Mouse (Mus musculus) CH12.LX (cell line): ENCODE measurements around the gene Il4i1. TPM values are rescaled to one million over a fixed set of nuclear protein-coding genes. Genes with fewer than 3 reads are reported as not detected.
A peak's percentile ranks its signal among the peaks of the same experiment; 100 is the strongest.

Experiments used
- DNase-seq: peaks from one replicate; pipeline ENCODE4 v3.0.0-alpha.2; 2013; ENCODE audit errors: extremely low read depth
- H3K27ac ChIP-seq: 2 replicates; pipeline ENCODE4 v1.5.1; 2012; ENCODE audit warnings: low read depth, mild to moderate bottlenecking, control low read depth, moderate library complexity; ENCODE audit not compliant: insufficient read depth
- H3K27me3 ChIP-seq: replicated peaks from 2 replicates; pipeline ENCODE3; 2012; ENCODE audit warnings: inconsistent platforms
- H3K36me3 ChIP-seq, 2 experiments: replicated peaks in 1 of 2; 2 replicates each; pipeline versions ENCODE3 to v1.6.1; 2012; ENCODE audit warnings: inconsistent platforms in 1 of 2, low read length in 1 of 2, mild to moderate bottlenecking in 1 of 2, mixed read lengths in 1 of 2, moderate library complexity in 1 of 2; ENCODE audit not compliant: control insufficient read depth in 1 of 2, insufficient read depth in 1 of 2
- H3K4me1 ChIP-seq, 2 experiments: 2 replicates each; pipeline ENCODE4 v1.6.1; 2012; ENCODE audit warnings: inconsistent platforms in 1 of 2, moderate library complexity in 1 of 2; ENCODE audit not compliant: insufficient read depth in 2 of 2, control insufficient read depth in 1 of 2
- H3K4me2 ChIP-seq: 2 replicates; pipeline ENCODE4 v1.6.1; 2012; ENCODE audit warnings: low read depth, mild to moderate bottlenecking, control low read depth; ENCODE audit not compliant: poor library complexity, insufficient read depth, severe bottlenecking
- H3K4me3 ChIP-seq, 3 experiments: fragments of 150-350 bp in 1 of 3; sonication (generic) in 1 of 3; replicated peaks in 1 of 3; 2 replicates each; pipeline versions ENCODE3 to v1.5.1; 2011 to 2012; ENCODE audit warnings: low read depth in 2 of 3, low read length in 2 of 3, mild to moderate bottlenecking in 2 of 3, moderate library complexity in 2 of 3, control low read depth in 1 of 3, improper control_type of control experiment in 1 of 3, inconsistent platforms in 1 of 3, mixed read lengths in 1 of 3; ENCODE audit not compliant: poor library complexity in 1 of 3
- H3K79me2 ChIP-seq: replicated peaks from 2 replicates; pipeline ENCODE4 v1.6.1; 2012; ENCODE audit warnings: mild to moderate bottlenecking, moderate library complexity; ENCODE audit not compliant: control insufficient read depth, poor library complexity, insufficient read depth, severe bottlenecking; ENCODE audit errors: extremely low read depth
- H3K9ac ChIP-seq: 2 replicates; pipeline ENCODE4 v1.6.1; 2012; ENCODE audit warnings: low read depth, mild to moderate bottlenecking, control low read depth, moderate library complexity; ENCODE audit not compliant: insufficient read depth
- H3K9me3 ChIP-seq: replicated peaks from 2 replicates; pipeline ENCODE3; 2012; ENCODE audit warnings: low read length, inconsistent platforms, mixed read lengths
- BHLHE40 ChIP-seq: IDR thresholded peaks from 2 replicates; pipeline ENCODE4 v1.6.1; 2011; ENCODE audit warnings: mild to moderate bottlenecking, low read depth, low read length, improper control_type of control experiment
- CTCF ChIP-seq, 2 experiments: IDR thresholded peaks in 1 of 2; conservative IDR thresholded peaks in 1 of 2; 2 replicates each; pipeline ENCODE4 v1.5.1; 2011 to 2012; ENCODE audit warnings: low read depth in 2 of 2, low read length in 2 of 2, improper control_type of control experiment in 1 of 2, inconsistent platforms in 1 of 2, mild to moderate bottlenecking in 1 of 2, moderate library complexity in 1 of 2
- ETS1 ChIP-seq: conservative IDR thresholded peaks from 2 replicates; pipeline ENCODE4 v1.6.1; 2012; ENCODE audit warnings: low read depth, mild to moderate bottlenecking, inconsistent platforms, low read length, improper control_type of control experiment, moderate library complexity
- JUND ChIP-seq: conservative IDR thresholded peaks from 2 replicates; pipeline ENCODE4 v1.6.1; 2011; ENCODE audit warnings: low read depth, low read length, improper control_type of control experiment
- KAT2A ChIP-seq: IDR thresholded peaks from 2 replicates; pipeline ENCODE4 v1.6.1; 2012; ENCODE audit warnings: low read length, improper control_type of control experiment, inconsistent platforms; ENCODE audit not compliant: insufficient replicate concordance
- MAFK ChIP-seq: IDR thresholded peaks from 2 replicates; pipeline ENCODE4 v1.6.1; 2011; ENCODE audit warnings: low read length, improper control_type of control experiment; ENCODE audit not compliant: insufficient replicate concordance
- NELFE ChIP-seq: IDR thresholded peaks from 2 replicates; pipeline ENCODE4 v1.6.1; 2011; ENCODE audit warnings: low read depth, low read length, improper control_type of control experiment
- RAD21 ChIP-seq: IDR thresholded peaks from 2 replicates; pipeline ENCODE4 v1.6.1; 2011; ENCODE audit warnings: low read depth, mild to moderate bottlenecking, low read length, improper control_type of control experiment, moderate library complexity
- SIN3A ChIP-seq: IDR thresholded peaks from 2 replicates; pipeline ENCODE4 v1.6.1; 2012; ENCODE audit warnings: low read length, improper control_type of control experiment, inconsistent platforms
- SMC3 ChIP-seq: IDR thresholded peaks from 2 replicates; pipeline ENCODE4 v1.6.1; 2011; ENCODE audit warnings: low read depth, low read length, improper control_type of control experiment
- USF1 ChIP-seq: IDR thresholded peaks from 2 replicates; pipeline ENCODE4 v1.6.1; 2014; ENCODE audit warnings: low read depth, mild to moderate bottlenecking, inconsistent platforms, low read length, improper control_type of control experiment
- dilution Hi-C: fragments of 300-500 bp; cut with MboI; formaldehyde crosslinking; loops from 2 replicates; pipeline ENCODE4 v1.14.3; 2020; ENCODE audit warnings: low sequenced_read_pairs; ENCODE audit not compliant: extremely low pct_unique_long_range_greater_than_20kb, extremely low pct_ligation_motif_present
- in situ Hi-C: fragments of 300-500 bp; cut with MboI; formaldehyde crosslinking; loops from 3 replicates; pipeline ENCODE4 v1.14.3; 2019; ENCODE audit warnings: low sequenced_read_pairs, low pct_ligation_motif_present, low pct_unique_long_range_greater_than_20kb, mixed read lengths
- polyA plus RNA-seq: library from polyadenylated mRNA; unstranded; fragments of >175 nt; gene quantifications from 2 replicates; pipeline ENCODE4 v1.2.1, GENCODE M21; 2012; ENCODE audit warnings: low read depth; ENCODE audit not compliant: insufficient read length
- total RNA-seq, 2 experiments: library from RNA; depleted of rRNA; stranded (reverse); fragments of 300-350 nt in 1 of 2; fragments of >200 nt in 1 of 2; gene quantifications; 2 replicates each; pipeline ENCODE4 v1.2.3; 2012 to 2014

Gene Il4i1
- total and polyA plus RNA-seq, 3 experiments: 17.6 to 57.5 (median 49.2) TPM

- Histone ChIP-seq H3K27ac (peak overlapping the region; percentile 24; the same call in 1 of the 2 replicates), H3K4me1 (peaks cover 24 to 61% of the 10 kb centered on the region in 2 experiments), H3K79me2 (no peaks in the 10 kb centered on the region), H3K36me3 (peaks cover 41 to 68% of the 10 kb centered on the region in 2 experiments), H3K4me2 (no peak overlapping the region), H3K9me3 (no peaks in the 10 kb centered on the region), H3K27me3 (no peaks in the 10 kb centered on the region), H3K4me3 (no peak overlapping the region), H3K9ac (no peak overlapping the region)
- in situ Hi-C loops: no loop called here
- dilution Hi-C loops: no loop called here
- TF ChIP-seq SMC3 (peak; percentile 75), NELFE (no peak), SIN3A (no peak), CTCF (conservative IDR thresholded peaks at IDR 0.05 in 1 of 2, IDR thresholded peaks at IDR 0.05 in 1 of 2; ENCODE audit: low read depth in 2 of 2, low read length in 2 of 2) (peak; percentile 78 to 80), USF1 (no peak), MAFK (no peak), ETS1 (no peak), RAD21 (peak; percentile 47)
- TF ChIP-seq, all 38 proteins: peak for 3
- DNase-seq: no peak
Measured at GRCm38 (mm10) chr7:44860576-44861428, 44.6 kb downstream of the Il4i1 start.

DNA sequence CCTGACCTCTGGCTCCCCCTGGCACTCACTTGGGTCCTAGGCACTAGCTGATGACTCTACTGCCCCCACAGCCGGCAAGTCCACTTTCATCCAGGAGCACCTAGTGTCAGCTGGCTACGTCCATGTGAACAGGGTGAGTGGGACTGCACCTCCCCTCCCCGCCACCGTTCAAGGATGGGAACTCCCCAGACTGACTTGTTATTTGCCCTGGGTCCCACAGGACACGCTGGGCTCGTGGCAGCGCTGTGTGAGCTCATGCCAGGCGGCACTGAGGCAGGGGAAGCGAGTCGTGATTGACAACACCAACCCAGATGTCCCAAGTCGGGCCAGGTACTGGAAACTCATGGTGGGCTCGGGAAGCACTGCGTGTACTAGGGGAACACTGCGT, 45.2 kb downstream of the Il4i1 start:
- Histone ChIP-seq H3K4me1 (peaks cover 29 to 61% of the 10 kb centered on the region in 2 experiments), H3K4me3 (no peak overlapping the region), H3K79me2 (no peaks in the 10 kb centered on the region), H3K27ac (peak overlapping the region; percentile 24; the same call in 1 of the 2 replicates), H3K9me3 (no peaks in the 10 kb centered on the region), H3K9ac (no peak overlapping the region), H3K36me3 (peaks cover 41 to 73% of the 10 kb centered on the region in 2 experiments), H3K4me2 (no peak overlapping the region), H3K27me3 (no peaks in the 10 kb centered on the region)
- no peak for DNase-seq
- dilution Hi-C loops: no loop called here
- TF ChIP-seq KAT2A: no peak
- peak; percentile 45 for TF ChIP-seq BHLHE40
- TF ChIP-seq, all 38 proteins: peak for 1
- in situ Hi-C loops: no loop called here

GRCm38 (mm10) chr7:44862434-44862833, 46.2 kb downstream of the Il4i1 start:
- Histone ChIP-seq H3K27ac (no peak overlapping the region), H3K9me3 (no peaks in the 10 kb centered on the region), H3K4me3 (no peak overlapping the region), H3K36me3 (peaks cover 41 to 76% of the 10 kb centered on the region in 2 experiments), H3K79me2 (no peaks in the 10 kb centered on the region), H3K4me1 (peaks cover 35 to 66% of the 10 kb centered on the region in 2 experiments), H3K27me3 (no peaks in the 10 kb centered on the region), H3K9ac (no peak overlapping the region), H3K4me2 (no peak overlapping the region)
- TF ChIP-seq JUND: no peak
- no peak for DNase-seq
- in situ Hi-C loops: no loop called here
- dilution Hi-C loops: no loop called here
